Mouse (Mus musculus) testis, adult 2 months (tissue): ENCODE results near the gene Mlxipl. TPM values are rescaled to one million over a fixed set of nuclear protein-coding genes. Genes with fewer than 3 reads are reported as not detected.

Experiments used
- H3K27ac ChIP-seq: fragments of 200-500 bp; 2 replicates; pipeline ENCODE4 v1.5.1; 2012; ENCODE audit warnings: low read depth, low read length; ENCODE audit not compliant: control insufficient read depth, insufficient read depth
- H3K27me3 ChIP-seq: fragments of 200-500 bp; 2 replicates; pipeline ENCODE4 v1.6.1; 2012; ENCODE audit warnings: mild to moderate bottlenecking, low read length, moderate library complexity; ENCODE audit not compliant: control insufficient read depth, insufficient read depth
- H3K36me3 ChIP-seq: fragments of 200-500 bp; 2 replicates; pipeline ENCODE4 v1.6.1; 2012; ENCODE audit warnings: mild to moderate bottlenecking, low read length; ENCODE audit not compliant: control insufficient read depth, insufficient read depth
- H3K4me1 ChIP-seq: fragments of 200-500 bp; 2 replicates; pipeline ENCODE4 v1.6.1; 2012; ENCODE audit warnings: low read length; ENCODE audit not compliant: control insufficient read depth, insufficient read depth
- H3K4me3 ChIP-seq: fragments of 200-500 bp; 2 replicates; pipeline ENCODE4 v1.5.1; 2012; ENCODE audit warnings: low read depth, mild to moderate bottlenecking, low read length, moderate library complexity, mixed read lengths; ENCODE audit not compliant: control insufficient read depth
- CTCF ChIP-seq: fragments of 200-500 bp; IDR thresholded peaks from 2 replicates; pipeline ENCODE4 v1.5.1; 2012; ENCODE audit warnings: low read depth, mild to moderate bottlenecking, inconsistent platforms, low read length, moderate library complexity; ENCODE audit not compliant: control insufficient read depth, insufficient read depth, insufficient replicate concordance
- POLR2A ChIP-seq: fragments of 200-500 bp; IDR thresholded peaks from 2 replicates; pipeline ENCODE4 v1.6.1; 2012; ENCODE audit warnings: low read depth, mild to moderate bottlenecking, inconsistent platforms, low read length, moderate library complexity; ENCODE audit not compliant: control insufficient read depth
- polyA plus RNA-seq: library from polyadenylated mRNA; depleted of rRNA; stranded (reverse); fragments of >200 nt; gene quantifications from 2 replicates; pipeline ENCODE4 v1.2.3, GENCODE M21; 2012

Mlxipl gene
- polyA plus RNA-seq, 1 experiment, result 19.6 TPM

DNA sequence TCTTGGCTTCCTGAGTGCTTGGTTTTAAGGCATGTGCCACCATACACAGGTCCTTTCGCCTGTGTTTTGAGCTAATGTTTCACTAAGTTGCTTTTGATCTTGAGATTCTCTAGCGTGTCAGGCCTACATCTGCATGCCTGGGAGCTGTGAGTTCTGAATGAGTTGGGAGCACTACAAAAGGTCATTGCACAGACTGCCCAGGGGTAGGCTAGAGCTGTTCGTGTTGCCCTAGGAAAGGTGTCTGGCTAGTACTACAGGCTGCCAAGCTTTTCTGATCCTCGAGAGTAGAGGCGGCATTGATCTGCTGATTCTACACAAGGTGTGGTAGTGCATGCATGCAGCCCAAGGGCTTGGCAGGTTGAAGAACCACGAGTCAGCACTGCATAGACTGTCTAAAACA lies 73.1 kb downstream of the Mlxipl start:
- peaks cover 5% of the 10 kb centered on the region for H3K36me3 ChIP-seq

DNA sequence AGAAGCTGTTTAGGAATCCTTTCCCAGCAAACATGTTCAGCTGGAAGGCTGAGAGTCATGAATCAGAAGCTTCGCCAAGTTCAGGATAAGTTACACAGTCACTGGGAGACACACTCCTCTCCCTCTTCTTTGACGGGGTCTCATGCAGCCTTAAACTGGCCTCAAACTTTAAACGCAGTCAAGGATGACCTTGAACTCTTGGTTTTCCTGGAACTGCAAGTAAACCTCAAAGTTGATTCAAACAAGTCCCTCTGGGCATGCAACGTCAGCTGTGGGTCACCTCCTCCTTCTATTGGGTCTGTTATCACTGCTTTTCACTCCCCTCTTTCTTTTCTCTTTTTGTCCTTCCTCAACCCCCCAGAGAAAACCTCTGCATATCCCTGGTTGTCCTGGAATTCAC lies 77.2 kb downstream of the Mlxipl start:
- H3K27me3 ChIP-seq, result no peaks in the 10 kb centered on the region
- no peak overlapping the region for H3K27ac ChIP-seq
- no peak for TF ChIP-seq POLR2A
- no peak for TF ChIP-seq CTCF
- H3K4me3 ChIP-seq, result no peak overlapping the region
- H3K36me3 ChIP-seq, result no peaks in the 10 kb centered on the region; the same call in none of the 2 replicates
- H3K4me1 ChIP-seq, result peaks cover 7% of the 10 kb centered on the region

More for the DNA sequence above, 73.1 kb downstream of the Mlxipl start:
- Histone ChIP-seq H3K4me1 (peaks cover under 1% of the 10 kb centered on the region), H3K4me3 (no peak overlapping the region), H3K27me3 (no peaks in the 10 kb centered on the region), H3K27ac (no peak overlapping the region)
- no peak for TF ChIP-seq CTCF
- no peak for TF ChIP-seq POLR2A

DNA sequence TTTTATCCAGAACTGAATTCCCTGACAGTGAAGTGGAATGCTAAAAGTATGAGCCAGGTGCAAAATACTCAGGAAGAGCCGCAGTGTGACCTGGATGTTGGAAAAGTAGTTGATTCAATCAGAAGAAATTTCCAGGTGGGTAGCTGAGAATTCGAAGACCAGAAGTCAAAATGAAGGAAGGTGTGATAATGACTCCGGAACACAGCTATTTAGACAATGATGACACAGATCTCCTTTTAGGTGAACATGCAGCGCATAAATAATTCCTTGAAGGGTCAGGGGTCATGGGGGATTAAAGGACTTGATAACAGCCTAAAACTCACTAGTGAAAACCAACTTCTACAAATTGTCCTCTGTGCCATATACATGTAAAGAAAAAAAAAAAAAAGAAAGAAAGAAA lies 77.8 kb downstream of the Mlxipl start:
- TF ChIP-seq CTCF (no peak), POLR2A (no peak)
- no peaks in the 10 kb centered on the region; the same call in none of the 2 replicates for H3K36me3 ChIP-seq
- no peaks in the 10 kb centered on the region for H3K27me3 ChIP-seq
- H3K27ac ChIP-seq, result no peak overlapping the region
- peaks cover 7% of the 10 kb centered on the region for H3K4me1 ChIP-seq
- no peak overlapping the region for H3K4me3 ChIP-seq

DNA sequence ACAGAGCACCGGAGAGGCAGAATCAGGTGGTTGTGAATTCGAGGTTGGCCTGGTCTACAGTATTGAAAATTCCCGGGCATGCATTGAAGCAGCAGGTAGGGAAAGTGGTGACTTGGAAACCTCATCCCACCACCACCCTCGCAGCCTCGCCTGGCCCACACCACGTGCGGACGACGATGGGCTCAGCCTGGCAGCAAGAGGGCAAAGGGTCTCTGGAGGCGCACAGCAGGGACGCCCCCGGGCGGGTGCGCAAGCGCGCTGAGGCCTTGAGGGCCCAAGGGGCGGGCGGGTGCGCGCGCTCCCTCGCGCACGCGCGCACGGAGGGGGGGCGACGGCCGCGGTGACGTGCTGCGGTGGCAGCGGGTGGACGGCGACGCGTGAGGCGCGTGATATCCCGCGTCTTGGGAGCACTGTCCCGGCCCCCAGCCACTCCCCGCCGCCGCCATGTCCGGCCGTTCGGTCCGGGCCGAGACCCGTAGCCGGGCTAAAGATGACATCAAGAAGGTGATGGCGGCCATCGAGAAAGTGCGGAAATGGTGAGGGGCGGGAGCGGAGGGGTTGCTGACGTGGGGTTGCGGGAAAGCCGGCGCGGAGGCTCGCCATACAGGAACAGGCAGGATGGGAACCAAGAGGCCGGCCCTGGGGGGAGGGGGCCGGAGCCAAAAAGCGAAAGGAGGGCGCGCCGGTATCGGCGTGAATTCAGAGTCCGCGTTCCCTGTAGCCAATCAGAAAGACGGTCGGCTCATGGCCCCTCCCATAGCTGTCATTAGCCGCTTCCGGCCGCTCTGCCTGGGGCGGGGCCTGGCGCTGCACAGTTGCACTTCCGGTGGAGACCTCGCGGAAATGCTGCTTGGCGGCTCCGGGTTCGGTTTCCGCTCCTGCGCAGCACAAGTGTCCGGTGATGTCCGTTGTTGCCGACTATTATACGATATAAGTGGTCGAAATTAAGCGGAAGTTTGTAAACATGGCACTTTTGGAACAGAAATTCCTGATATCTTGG lies 78.7 kb downstream of the Mlxipl start, which contains the start of gene Bcl7b:
Bcl7b (plus strand) TSS at position 221 of the 1,000 bp plus-strand sequence.
- H3K27ac ChIP-seq, result peak within 1 kb of the TSS; percentile 98
- TF ChIP-seq POLR2A (peak; percentile 86), CTCF (0 out of 2 replicates have a peak, but pooled peaks have one; percentile 2)

DNA sequence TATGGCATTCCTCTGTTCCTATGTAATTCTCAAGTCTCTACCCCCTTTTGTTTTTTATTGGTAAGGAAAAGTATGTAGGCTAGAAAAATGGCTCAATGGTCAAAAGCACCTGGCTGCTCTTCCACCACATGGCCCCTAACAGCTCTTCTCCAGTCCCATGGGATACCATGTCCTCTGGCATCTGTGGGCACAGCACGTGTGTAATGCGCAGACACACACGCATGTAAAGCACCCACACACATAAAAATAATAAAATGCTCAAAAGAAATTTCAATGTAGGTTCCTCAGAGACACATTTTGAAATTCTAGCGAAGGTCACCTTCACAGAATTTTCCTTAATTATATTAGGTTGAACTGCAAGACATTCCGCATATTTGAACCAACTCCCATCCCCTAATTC lies 79.8 kb downstream of the Mlxipl start:
- H3K4me1 ChIP-seq, result peaks cover 7% of the 10 kb centered on the region
- H3K36me3 ChIP-seq, result no peaks in the 10 kb centered on the region; the same call in none of the 2 replicates
- H3K4me3 ChIP-seq, result peak overlapping the region; percentile 91
- H3K27me3 ChIP-seq, result no peaks in the 10 kb centered on the region
- no peak overlapping the region for H3K27ac ChIP-seq
- no peak for TF ChIP-seq CTCF
- TF ChIP-seq POLR2A, result no peak

More for the DNA sequence above, 78.7 kb downstream of the Mlxipl start, which contains the start of gene Bcl7b:
- Histone ChIP-seq H3K27me3 (no peaks in the 10 kb centered on the region), H3K36me3 (no peaks in the 10 kb centered on the region; the same call in none of the 2 replicates), H3K4me1 (peaks cover 7% of the 10 kb centered on the region), H3K4me3 (peak within 1 kb of the TSS; percentile 91)

DNA sequence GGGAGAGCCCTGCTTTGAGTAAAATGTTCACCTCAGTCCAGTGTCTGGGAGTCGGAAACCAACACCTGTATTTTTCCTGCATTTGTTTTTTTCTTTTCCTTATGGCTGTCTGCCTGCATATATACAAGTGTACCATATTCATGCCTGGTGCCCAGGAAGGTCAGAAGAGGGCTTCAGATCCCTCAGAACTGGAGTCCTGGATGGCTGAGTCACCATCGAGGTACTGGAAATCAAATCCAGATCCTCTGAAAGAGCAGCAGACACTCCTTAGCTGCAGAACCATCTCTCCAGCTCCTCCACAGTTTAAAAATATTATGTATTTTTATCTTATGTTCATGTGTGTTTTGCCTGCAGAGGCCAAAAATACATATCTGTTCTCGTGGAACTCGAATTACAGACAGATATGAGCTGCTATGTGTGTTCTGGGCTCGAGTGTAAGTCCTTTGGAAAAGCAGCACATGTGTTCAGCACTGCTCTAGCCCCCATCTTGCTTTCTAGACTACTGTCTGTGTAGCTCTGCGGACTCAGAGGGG lies 82.1 kb downstream of the Mlxipl start:
- Histone ChIP-seq H3K27ac (no peak overlapping the region), H3K27me3 (no peaks in the 10 kb centered on the region), H3K4me1 (peaks cover 7% of the 10 kb centered on the region), H3K4me3 (no peak overlapping the region), H3K36me3 (peaks cover 1% of the 10 kb centered on the region)
- no peak for TF ChIP-seq POLR2A
- no peak for TF ChIP-seq CTCF

DNA sequence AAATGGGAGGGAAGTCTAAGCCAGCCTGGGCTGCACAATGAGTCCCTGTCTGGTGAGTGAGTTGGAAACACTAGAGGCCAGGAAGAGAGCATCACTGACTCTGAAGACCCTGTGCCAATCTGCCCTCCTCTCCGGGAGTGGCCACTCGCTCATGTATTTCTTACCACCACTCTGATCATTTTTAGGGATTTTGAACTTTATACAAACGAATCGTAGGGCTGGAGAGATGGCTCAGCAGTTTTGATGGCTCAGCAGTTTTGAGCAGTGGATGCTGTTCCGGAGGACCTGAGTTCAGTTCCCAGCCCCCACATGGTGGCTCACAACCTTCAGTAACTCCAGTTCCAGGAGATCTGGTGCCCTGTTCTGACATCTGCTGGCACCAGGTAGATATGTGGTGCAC lies 83.3 kb downstream of the Mlxipl start:
- H3K36me3 ChIP-seq, result peaks cover 1% of the 10 kb centered on the region

More for the DNA sequence above, 83.3 kb downstream of the Mlxipl start:
- H3K27me3 ChIP-seq, result no peaks in the 10 kb centered on the region
- no peak overlapping the region for H3K4me3 ChIP-seq
- H3K27ac ChIP-seq, result no peak overlapping the region
- TF ChIP-seq CTCF, result no peak
- no peak for TF ChIP-seq POLR2A
- H3K4me1 ChIP-seq, result peaks cover 5% of the 10 kb centered on the region
